Mouse (Mus musculus) adrenal gland (tissue): ENCODE data around the gene Nt5c2.
"Not testable (repeated sequence)": the region's sequence is repeated elsewhere in the genome, so short reads cannot be mapped to it uniquely, and the experiment has no call there.

Experiments
- intact Hi-C: fragments of 180-260 bp; cut with DNase I; formaldehyde crosslinking; loops from one replicate; pipeline ENCODE4 v1.15.1; 2025

The Nt5c2 gene

GRCm38 (mm10) chr19:47017831-47018230, 2.9 kb upstream of the Nt5c2 start:
- intact Hi-C loops, result no loop called here

DNA sequence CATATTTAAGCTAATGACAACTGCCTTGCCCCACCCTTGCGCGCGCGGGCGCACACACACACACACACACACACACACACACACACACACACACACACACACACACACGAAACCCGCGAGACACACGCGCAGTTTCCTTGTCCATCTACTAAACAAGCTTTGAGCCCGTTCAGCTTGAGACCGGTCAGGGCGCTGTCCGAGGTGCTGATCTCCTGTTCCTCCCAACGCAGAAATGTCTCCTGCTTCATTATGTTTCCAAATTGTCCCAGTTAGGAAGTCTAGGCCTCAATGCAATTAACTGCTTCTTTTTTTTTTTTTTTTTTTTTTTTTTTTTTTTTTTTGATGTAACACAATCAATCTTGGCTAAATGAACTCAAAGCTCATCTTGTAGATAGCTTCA, 1.5 kb upstream of the Nt5c2 start:
- intact Hi-C loops, result no loop called here

DNA sequence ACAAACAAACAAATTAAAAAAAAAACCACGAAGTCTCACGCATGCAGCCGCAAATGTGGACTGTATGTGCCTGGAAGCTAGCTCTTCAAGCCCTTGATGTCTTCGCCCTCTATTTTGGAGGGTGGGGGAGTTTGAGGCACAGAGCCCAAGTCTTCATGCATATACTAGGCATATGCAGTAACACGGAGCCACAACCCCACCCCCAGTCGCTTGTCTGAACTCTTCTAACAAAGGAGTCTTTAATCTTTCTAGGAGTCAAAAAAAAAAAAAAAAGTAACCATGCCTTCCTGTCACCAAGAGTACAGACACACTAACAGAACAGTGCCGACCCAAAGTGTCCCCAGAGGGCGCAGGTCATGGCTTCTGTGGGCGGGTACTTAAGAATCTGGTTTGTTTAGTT, 1.0 kb upstream of the Nt5c2 start:
- intact Hi-C loops, result no loop called here

DNA sequence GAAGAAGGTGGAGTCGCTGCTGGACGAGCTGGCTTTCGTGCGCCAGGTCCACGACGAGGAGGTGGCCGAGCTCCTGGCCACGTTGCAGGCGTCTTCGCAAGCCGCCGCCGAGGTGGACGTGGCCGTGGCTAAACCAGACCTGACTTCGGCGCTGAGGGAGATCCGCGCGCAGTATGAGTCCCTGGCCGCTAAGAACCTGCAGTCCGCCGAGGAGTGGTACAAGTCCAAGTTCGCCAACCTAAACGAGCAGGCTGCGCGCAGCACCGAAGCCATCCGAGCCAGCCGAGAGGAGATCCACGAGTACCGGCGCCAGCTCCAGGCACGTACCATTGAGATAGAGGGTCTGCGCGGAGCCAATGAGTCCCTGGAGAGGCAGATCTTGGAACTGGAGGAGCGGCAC, 443 bp upstream of the Nt5c2 start:
- intact Hi-C loops, result no loop called here

DNA sequence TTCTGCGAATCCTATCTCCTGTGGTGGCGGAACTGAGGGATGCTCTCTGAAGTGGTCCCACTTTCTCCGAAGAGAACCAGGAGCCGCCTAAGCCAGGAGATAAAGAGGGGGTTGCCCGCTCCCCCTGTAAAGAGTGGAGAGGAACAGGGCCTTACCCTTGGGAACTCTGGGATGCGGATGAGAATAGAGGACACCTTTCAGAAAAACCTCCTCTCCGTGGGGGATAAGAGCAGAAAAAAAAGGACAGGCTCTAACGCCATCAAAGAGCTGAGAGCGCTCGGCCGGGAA, 850 bp downstream of the Nt5c2 start:
- intact Hi-C loops, result no loop called here

GRCm38 (mm10) chr19:47013340-47014158, 1.4 kb downstream of the Nt5c2 start:
- intact Hi-C loops, result no loop called here

- intact Hi-C loops, result no loop called here
Observed at GRCm38 (mm10) chr19:47012521-47013130, 2.3 kb downstream of the Nt5c2 start.

DNA sequence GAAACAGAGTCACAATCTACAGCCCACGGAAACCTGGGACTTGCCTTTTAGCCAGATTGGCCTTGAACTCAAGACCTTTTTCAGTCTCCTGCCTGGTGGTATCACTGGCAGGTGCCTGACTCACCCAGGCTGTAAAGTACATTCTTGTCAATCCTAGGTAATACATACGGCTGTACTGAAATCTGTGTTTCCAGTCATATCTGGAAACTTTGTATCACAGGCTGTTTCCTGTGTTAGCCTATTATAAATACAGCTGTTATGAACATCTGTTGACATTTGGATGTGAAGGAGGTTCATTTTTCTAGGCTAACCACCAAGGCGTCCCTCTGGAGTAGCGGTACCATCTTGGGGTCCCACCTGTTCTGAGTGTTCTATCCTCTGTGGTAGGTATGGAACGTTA, 5.0 kb downstream of the Nt5c2 start:
- intact Hi-C loops, result no loop called here

DNA sequence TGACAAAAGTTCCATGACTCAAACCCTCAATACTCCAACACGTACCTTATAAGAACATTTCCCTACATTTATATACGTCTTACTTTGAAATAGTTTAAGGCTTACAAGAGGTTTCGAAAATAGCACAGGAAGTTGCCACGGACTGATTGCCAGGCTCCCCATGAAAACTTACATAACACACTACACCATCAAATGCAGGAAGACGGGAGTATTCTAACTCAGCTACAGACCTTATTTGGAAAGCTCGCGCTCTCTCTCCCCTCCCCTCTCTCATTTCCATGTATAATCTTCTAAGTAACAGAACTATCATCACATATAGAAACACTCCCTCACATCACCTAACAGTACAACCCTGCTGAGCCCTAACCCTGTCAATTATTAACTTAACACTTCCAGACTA, 5.5 kb downstream of the Nt5c2 start:
- intact Hi-C loops, result no loop called here

DNA sequence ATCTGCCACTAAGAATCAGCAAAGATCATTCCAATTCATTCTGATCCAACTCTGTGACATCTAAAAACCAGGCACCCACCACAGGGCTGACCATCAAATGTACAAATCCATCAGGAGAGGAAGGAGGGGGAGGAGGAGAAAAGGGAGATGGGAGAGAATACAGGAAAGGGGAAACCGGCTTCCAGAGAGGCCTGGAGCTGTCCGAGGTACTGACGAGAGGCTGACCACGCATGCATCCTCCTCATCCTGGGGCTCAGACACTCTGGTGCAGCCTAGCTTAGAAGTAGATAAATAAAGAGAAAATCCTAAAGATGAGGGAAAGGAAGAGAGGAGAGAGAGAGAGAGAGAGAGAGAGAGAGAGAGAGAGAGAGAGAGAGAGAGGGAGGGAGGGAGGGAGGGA, 8.6 kb downstream of the Nt5c2 start:
- intact Hi-C loops, result no loop called here

DNA sequence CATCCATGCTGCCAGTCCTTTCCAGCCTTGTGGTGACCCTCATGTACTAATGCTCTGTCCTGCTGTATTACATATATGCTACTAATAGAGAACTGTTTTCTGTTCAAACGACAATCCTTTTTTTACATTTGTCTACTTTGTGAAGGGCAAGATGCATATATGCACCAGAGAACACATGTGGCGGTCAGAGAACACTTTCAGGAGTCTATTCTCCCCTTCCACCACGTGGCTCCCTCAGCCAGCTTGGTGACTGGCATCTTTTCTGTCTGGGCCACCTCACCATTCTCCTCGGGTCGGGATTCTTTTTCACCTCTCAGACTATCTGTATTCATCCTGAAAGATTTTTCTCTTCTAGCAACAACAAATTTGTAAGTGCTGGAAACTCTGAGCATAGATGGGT, 9.1 kb downstream of the Nt5c2 start:
- intact Hi-C loops, result no loop called here

- intact Hi-C loops, result no loop called here
Observed at GRCm38 (mm10) chr19:47003742-47004511, 11.0 kb downstream of the Nt5c2 start.

GRCm38 (mm10) chr19:47000357-47000756, 14.6 kb downstream of the Nt5c2 start:
- intact Hi-C loops, result not testable (repeated sequence)

- intact Hi-C loops, result loop anchor here (10.0 kb wide), 1 partner anchor 325 kb away; the partner anchor contains the start of gene Cyp17a1
Observed at GRCm38 (mm10) chr19:46999753-47000152, 15.2 kb downstream of the Nt5c2 start.

DNA sequence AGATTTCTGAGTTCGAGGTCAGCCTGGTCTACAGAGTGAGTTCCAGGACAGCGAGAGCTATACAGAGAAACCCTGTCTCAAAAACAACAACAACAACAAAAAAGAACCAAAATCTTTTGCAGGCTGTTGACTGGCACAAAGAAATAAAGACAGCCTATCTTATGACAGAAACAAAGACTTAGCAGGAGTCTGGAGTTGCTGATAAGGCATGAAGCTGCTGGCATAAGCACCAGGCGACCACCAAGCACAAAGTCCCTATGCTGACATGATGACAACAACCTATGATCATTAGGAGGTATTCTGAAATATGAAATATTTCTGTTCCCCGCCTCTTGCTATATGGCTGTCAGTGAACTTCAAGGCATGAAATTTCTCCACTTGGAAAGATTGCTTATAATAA, 16.0 kb downstream of the Nt5c2 start:
- intact Hi-C loops, result loop anchor here (10.0 kb wide), 1 partner anchor 324 kb away; the partner anchor contains the start of gene Cyp17a1

- intact Hi-C loops, result loop anchor here (10.0 kb wide), 1 partner anchor 324 kb away; the partner anchor contains the start of gene Cyp17a1
Observed at GRCm38 (mm10) chr19:46998168-46998870, 16.6 kb downstream of the Nt5c2 start.

DNA sequence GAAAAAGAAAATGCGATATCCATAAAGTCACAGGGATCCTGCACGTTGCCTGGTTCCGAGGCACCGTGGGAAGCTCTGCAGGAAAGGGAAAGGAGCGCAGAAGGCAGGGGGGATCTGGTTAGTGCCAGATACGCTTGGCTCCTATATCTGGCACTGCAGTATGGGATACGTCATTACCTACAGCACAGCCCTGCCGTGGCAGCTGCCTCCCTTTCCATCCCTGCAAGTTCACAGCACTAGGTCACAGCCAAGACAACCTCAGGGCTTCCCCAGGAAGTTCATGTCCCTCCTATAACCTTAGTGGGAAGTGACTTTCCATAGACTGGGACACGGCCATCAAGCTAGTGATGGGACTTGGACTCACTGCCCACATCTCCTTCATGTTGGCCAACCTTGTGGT, 18.9 kb downstream of the Nt5c2 start:
- intact Hi-C loops, result loop anchor here (10.0 kb wide), 1 partner anchor 321 kb away; the partner anchor contains the start of gene Cyp17a1

DNA sequence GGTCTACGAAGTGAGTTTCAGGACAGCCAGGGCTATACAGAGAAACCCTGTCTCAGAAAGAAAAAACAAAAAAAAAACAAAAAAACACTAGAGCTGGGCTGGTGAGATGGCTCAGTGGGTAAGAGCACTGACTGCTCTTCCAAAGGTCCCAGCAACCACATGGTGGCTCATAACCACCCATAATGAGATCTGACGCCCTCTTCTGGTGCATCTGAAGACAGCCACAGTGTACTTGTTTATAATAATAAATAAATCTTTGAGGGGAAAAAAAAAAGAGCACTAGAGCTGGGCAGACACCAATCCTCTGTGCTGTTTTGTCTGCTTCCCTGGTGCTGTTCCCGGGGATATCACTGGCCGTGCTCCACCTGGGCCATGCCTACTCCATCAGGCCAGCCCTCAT, 22.6 kb downstream of the Nt5c2 start:
- intact Hi-C loops, result loop anchor here (10.0 kb wide), 1 partner anchor 318 kb away; the partner anchor contains the start of gene Cyp17a1

GRCm38 (mm10) chr19:46991145-46991544, 23.8 kb downstream of the Nt5c2 start:
- intact Hi-C loops, result loop anchor here (1.0 to 10.0 kb wide), 3 partner anchors 114 to 316 kb away; partner anchors contain the start of genes Cnnm2 and Cyp17a1

DNA sequence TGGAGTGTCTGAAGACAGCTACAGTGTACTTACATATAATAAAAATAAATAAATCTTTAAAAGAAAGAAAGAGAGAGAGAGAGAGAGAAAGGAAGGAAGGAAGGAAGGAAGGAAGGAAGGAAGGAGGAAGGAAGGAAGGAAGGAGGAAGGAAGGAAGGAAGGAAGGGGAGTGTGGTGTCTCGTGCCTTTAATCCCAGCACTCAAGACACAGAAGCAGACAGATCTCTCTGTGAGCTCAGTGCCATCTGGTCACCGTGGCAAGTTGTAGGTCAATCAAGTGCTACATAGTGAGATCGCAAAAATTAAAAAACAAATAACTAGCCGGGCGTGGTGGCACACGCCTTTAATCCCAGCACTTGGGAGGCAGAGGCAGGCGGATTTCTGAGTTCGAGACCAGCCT, 24.3 kb downstream of the Nt5c2 start:
- intact Hi-C loops, result loop anchor here (1.0 to 10.0 kb wide), 3 partner anchors 114 to 316 kb away; partner anchors contain the start of genes Cnnm2 and Cyp17a1

DNA sequence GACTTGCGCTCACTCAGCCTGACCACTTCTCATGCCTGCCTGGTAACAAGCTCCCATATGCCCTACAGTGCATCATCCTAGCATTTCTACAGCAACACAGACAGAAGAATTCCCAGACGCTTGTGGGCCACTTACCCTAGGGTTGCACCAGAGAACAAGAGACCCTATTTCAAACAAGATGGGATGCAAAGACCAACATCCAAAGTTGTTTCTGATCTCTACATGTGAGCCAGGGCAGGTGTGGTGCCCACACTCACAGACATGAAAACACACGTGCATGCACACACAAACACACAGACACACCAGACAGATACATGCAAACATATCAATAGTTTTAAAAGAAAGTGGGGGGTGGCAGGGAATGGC, 24.8 kb downstream of the Nt5c2 start:
- intact Hi-C loops, result loop anchor here (2.0 to 10.0 kb wide), 2 partner anchors 113 to 315 kb away; partner anchors contain the start of gene Cyp17a1
